Mouse (Mus musculus) lung, postnatal 0 days (tissue): ENCODE measurements at regions not wholly inside any gene's neighbourhood (a gene's known extent, or its start where the extent isn't known, plus 50 kb on each side); places are given as distances from the start of the nearest gene placed in this dataset.

ENCODE experiments used
- ATAC-seq: fragments of 200-750 bp; cut with Nextera tagmentation; 2 replicates; pipeline ENCODE4 v1.8.0; 2017; ENCODE audit warnings: moderate library complexity
- DNase-seq: peaks from one replicate; pipeline ENCODE4 v3.0.0-alpha.2; 2016; ENCODE audit warnings: low spot score
- H3K27ac ChIP-seq: fragments of 300-500 bp; sonication (generic); 2 replicates; pipeline ENCODE4 v1.5.1; 2014; ENCODE audit warnings: antibody characterized with exemption, mild to moderate bottlenecking, low read length, mixed read lengths
- H3K27me3 ChIP-seq: fragments of 300-500 bp; sonication (generic); replicated peaks from 2 replicates; pipeline ENCODE4 v1.6.1; 2014; ENCODE audit warnings: low read length, mixed read lengths; ENCODE audit not compliant: insufficient read depth
- H3K36me3 ChIP-seq: fragments of 300-500 bp; sonication (generic); 2 replicates; pipeline ENCODE4 v1.6.1; 2014; ENCODE audit warnings: low read length, mixed read lengths; ENCODE audit not compliant: insufficient read depth
- H3K4me1 ChIP-seq: fragments of 300-500 bp; sonication (generic); 2 replicates; pipeline ENCODE4 v1.6.1; 2014; ENCODE audit warnings: antibody characterized with exemption, low read depth, low read length, mixed read lengths; ENCODE audit not compliant: insufficient read depth
- H3K4me2 ChIP-seq: fragments of 300-500 bp; sonication (generic); replicated peaks from 2 replicates; pipeline ENCODE4 v1.6.1; 2014; ENCODE audit warnings: low read depth, mild to moderate bottlenecking, low read length, moderate library complexity, mixed read lengths
- H3K4me3 ChIP-seq: fragments of 300-500 bp; sonication (generic); 2 replicates; pipeline ENCODE4 v1.5.1; 2014; ENCODE audit warnings: low read depth, low read length
- H3K9ac ChIP-seq: fragments of 300-500 bp; sonication (generic); replicated peaks from 2 replicates; pipeline ENCODE4 v1.6.1; 2014; ENCODE audit warnings: low read depth, mild to moderate bottlenecking
- H3K9me3 ChIP-seq: fragments of 300-500 bp; sonication (generic); 2 replicates; pipeline ENCODE4 v1.6.1; 2016; ENCODE audit warnings: low read length, mixed read lengths
- CTCF ChIP-seq: IDR thresholded peaks from 2 replicates; pipeline ENCODE4 v1.5.1; 2016; ENCODE audit warnings: antibody characterized with exemption, mild to moderate bottlenecking
- EP300 ChIP-seq: IDR thresholded peaks from 2 replicates; pipeline ENCODE4 v1.6.1; 2016; ENCODE audit warnings: antibody characterized with exemption, mild to moderate bottlenecking, control low read depth
- WGBS: fragments of 180-500 bp; shearing (Covaris S2); extraction: QIAGEN DNeasy Blood & Tissue Kit; methylation state at CpG from one replicate; pipeline ENCODE4 v1.1.7; 2014; 5-methylcytosine and 5-hydroxymethylcytosine counted together

DNA sequence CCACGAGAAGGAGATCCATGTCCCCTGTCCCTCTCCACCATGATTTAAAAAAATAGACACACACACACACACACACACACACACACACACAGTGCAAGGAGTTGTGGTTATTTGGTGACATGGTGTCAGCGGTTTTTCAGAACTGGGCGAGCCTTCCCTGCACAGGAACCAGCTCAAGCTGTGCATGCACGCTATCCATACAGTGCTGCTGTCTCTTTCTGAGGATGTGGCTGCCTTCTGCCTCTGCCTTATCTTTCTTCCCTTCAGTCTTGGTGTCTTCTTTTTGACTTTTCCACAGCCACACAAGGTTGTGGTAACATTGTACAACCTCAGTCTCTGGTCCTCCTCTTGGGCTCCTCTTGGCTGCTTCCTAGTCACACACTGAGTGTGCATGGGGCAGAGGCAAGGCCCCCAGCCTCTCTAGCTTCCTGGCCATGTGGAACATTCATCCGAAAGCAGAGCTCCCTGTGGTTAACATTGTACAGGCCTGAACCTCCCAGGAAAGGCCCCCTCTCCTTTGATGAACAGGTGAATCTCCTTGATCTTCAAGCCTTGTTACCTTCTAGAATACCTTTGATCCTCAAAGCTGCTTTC is 157.6 kb downstream of the Gadd45g start:
- Histone ChIP-seq H3K4me1 (no peaks in the 10 kb centered on the region; the same call in 1 of the 2 replicates), H3K36me3 (no peaks in the 10 kb centered on the region), H3K27ac (no peak overlapping the region), H3K4me3 (no peak overlapping the region), H3K9ac (no peak overlapping the region), H3K4me2 (no peak overlapping the region), H3K9me3 (no peaks in the 10 kb centered on the region), H3K27me3 (0 out of 2 replicates have a peak, but pooled peaks cover 3% of the 10 kb centered on the region)
- WGBS = 88% methylated on average over 5 of the region's 5 CpGs
- ATAC-seq = no peak
- DNase-seq = no peak
- TF ChIP-seq CTCF (no peak), EP300 (no peak)

DNA sequence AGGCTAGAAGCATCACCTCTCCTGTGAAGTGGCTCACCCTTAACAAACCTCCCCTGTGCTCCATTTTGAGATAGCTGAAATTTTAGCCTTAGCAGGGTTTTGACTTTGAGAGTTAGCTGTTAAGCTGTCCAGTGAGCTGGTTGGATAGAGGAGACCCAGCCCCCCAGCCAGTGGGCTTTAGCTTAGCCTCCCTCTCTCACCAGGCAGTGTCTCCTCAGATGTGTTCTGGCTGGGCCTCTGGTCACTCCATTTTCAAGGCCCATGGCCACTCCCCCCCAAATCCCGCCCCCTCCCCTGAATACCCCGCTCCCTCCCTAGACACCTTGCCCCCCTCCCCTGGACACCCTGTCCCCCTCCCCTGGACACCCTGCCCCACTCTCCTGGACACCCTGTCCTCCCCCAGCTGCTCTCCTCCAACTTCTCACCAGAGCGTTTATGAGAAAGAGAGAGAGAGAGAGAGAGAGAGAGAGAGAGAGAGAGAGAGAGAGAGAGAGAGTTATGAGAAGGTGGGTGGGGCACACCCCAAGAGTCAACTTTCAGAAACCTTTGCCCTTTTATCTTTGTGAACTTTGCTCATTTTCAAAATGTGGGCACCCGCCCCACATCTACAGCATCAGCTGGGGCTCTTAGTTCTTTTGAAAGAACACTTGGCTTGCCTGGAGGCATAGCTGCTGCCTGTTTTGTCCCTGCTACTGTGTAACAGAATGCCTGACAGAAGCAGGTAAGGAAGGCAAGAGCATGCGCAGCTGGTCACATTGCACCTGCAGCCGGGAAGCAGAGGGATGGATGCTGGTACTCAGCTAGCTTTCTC is 161.3 kb downstream of the Gadd45g start:
- DNase-seq (no peak), ATAC-seq (no peak)
- WGBS = 56% methylated on average over 5 of the region's 6 CpGs
- no peak overlapping the region for H3K4me2 ChIP-seq
- H3K4me1 ChIP-seq = no peaks in the 10 kb centered on the region
- no peak overlapping the region for H3K9ac ChIP-seq
- no peak overlapping the region for H3K27ac ChIP-seq
- no peaks in the 10 kb centered on the region for H3K36me3 ChIP-seq
- no peaks in the 10 kb centered on the region for H3K27me3 ChIP-seq
- no peak for TF ChIP-seq EP300
- TF ChIP-seq CTCF = no peak
- no peak overlapping the region for H3K4me3 ChIP-seq
- H3K9me3 ChIP-seq = no peaks in the 10 kb centered on the region

DNA sequence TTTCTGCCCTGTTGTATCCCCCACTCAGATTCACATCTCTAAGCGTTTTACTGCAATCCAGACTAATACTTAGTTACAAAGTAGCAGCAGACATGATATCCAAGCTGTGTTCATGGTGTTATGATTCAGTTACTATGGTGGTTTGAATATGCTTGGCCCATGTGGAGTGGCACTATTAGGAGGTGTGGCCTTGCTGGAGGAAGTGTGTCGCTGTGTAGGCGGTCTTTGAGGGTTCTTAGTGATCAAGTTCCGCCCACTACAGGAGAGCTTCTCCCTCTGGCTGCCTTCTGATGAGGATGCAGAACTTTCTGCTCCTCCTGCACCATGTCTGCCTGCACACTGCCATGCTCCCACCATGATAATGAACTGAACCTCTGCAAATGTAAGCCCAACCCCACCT is 162.8 kb downstream of the Gadd45g start:
- 79% methylated on average over 4 of the region's 4 CpGs for WGBS
- Histone ChIP-seq H3K4me3 (no peak overlapping the region), H3K27me3 (no peaks in the 10 kb centered on the region), H3K4me1 (no peaks in the 10 kb centered on the region), H3K9ac (no peak overlapping the region), H3K9me3 (no peaks in the 10 kb centered on the region), H3K27ac (no peak overlapping the region), H3K36me3 (no peaks in the 10 kb centered on the region), H3K4me2 (no peak overlapping the region)
- DNase-seq (no peak), ATAC-seq (no peak)
- TF ChIP-seq CTCF (no peak), EP300 (no peak)

DNA sequence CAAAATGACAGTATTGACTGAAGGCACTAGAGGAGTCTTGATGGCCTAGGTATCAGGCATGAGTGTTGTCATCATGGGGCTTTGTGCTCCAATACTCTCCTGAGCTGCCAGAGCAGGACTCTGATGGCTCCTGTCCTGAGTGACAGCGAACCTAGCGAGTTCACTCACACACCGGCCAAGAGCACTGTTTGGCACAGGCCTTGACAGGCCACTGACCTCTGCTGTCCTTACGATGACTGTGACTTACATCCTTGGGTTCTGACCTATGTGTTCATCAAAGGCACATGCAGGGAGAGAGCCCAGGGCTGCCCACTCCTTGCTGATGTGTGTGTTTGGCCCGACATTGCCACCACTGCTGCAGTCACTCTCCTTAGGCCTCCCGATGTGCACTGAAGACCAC is 163.3 kb downstream of the Gadd45g start:
- Histone ChIP-seq H3K4me1 (no peaks in the 10 kb centered on the region), H3K4me2 (no peak overlapping the region), H3K9me3 (no peaks in the 10 kb centered on the region), H3K36me3 (no peaks in the 10 kb centered on the region), H3K4me3 (no peak overlapping the region), H3K27ac (no peak overlapping the region), H3K9ac (no peak overlapping the region), H3K27me3 (no peaks in the 10 kb centered on the region)
- ATAC-seq (no peak), DNase-seq (no peak)
- WGBS = 85% methylated on average over 6 of the region's 6 CpGs
- TF ChIP-seq CTCF (no peak), EP300 (no peak)

DNA sequence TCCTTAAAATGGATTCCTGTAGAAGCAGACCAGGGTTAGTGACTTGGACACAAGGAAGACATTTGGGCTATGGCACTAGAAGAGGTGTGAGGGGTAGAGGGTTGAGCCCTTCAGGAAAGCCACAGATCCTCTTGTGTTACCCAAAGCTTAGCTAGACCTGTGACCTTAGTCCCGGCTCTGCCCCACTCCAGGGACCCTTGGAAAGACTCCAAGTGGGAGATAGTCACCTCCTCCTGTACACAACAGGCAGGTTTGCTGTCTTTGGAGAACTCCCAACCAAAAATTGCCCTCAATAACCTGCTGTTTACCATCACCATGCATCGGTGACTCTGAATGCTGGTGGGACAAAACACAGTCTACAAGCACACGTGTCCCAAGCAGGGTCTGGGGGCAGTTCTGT is 164.5 kb downstream of the Gadd45g start:
- no peak overlapping the region for H3K4me2 ChIP-seq
- 71% methylated on average over 3 of the region's 3 CpGs for WGBS
- no peaks in the 10 kb centered on the region for H3K36me3 ChIP-seq
- H3K9me3 ChIP-seq = no peaks in the 10 kb centered on the region
- H3K27ac ChIP-seq = no peak overlapping the region
- H3K4me1 ChIP-seq = no peaks in the 10 kb centered on the region
- no peaks in the 10 kb centered on the region for H3K27me3 ChIP-seq
- no peak for ATAC-seq
- DNase-seq = no peak
- H3K9ac ChIP-seq = no peak overlapping the region
- no peak overlapping the region for H3K4me3 ChIP-seq
- TF ChIP-seq CTCF (no peak), EP300 (no peak)

DNA sequence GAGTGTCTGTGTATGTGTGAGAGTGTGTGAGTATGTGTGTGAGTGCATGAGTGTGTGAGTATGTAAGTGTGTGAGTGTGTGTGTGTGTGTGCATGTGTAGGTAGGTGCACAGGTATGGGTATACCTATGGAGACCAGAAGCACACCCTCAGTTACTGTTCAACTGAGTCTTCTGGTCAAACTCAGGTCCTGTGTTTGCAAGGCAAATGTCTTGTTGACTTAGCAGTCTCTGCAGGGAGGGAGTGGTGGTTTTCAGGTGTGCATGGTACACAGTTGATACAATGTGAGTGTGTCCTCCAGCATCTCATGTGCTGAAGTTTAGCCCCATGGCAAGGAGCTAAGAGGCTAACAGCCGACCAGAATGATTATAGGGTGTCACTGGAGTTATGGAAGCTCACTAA is 166.7 kb downstream of the Gadd45g start:
- no peak for TF ChIP-seq CTCF
- TF ChIP-seq EP300 = no peak
- WGBS = 43% methylated on average over 1 of the region's 1 CpGs
- H3K27ac ChIP-seq = no peak overlapping the region
- no peak for DNase-seq
- H3K4me2 ChIP-seq = no peak overlapping the region
- H3K4me3 ChIP-seq = no peak overlapping the region
- H3K4me1 ChIP-seq = no peaks in the 10 kb centered on the region
- no peaks in the 10 kb centered on the region for H3K9me3 ChIP-seq
- H3K27me3 ChIP-seq = no peaks in the 10 kb centered on the region
- no peak overlapping the region for H3K9ac ChIP-seq
- no peaks in the 10 kb centered on the region for H3K36me3 ChIP-seq
- ATAC-seq = no peak
